Mouse (Mus musculus): ENCODE data around the gene Olfr159.

DNA sequence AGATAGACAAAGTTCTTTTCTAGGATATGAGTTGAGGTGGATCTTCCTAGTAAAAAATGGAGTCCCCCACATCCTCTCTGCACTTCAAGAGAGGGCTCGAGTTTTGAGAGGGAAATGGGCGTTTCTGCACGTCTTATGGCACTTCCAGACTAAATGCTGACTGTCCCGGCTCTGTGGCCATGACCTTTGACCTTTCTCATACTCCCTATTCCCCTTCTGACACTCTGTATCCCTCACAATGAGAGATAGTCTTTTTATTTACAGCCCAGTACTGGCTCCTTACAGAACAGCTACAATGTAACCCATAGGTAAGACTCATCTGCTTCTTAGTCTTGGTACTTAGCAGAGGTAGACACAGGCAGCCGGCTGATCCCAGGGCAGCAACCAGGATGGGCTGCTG lies 29.3 kb downstream of the Olfr159 start:
- TF ChIP-seq POLR2A (IDR thresholded peaks at IDR 0.05; ENCODE audit: low read depth, low read length) (no peak), CTCF (IDR thresholded peaks at IDR 0.05; ENCODE audit: borderline replicate concordance, insufficient read depth, low read length) (no peak)
